Mouse (Mus musculus) c-Kit-positive CD71-negative TER-119-negative erythroid progenitor cells, embryonic 14.5 days (primary cell): Measurements from ENCODE around the gene Cys1.
A peak's percentile ranks its signal among the peaks of the same experiment; 100 is the strongest.
"Not testable (repeated sequence)": the region's sequence is repeated elsewhere in the genome, so short reads cannot be mapped to it uniquely, and the experiment has no call there.

Experiments
- DNase-seq: peaks from one replicate; pipeline ENCODE4 v3.0.0-alpha.2; 2013; ENCODE audit warnings: low read depth

Gene Cys1

GRCm38 (mm10) chr12:24681286-24682023, at the start of gene Cys1:
Cys1 (minus strand) TSS chr12:24681813.
- DNase-seq, result no peak

- DNase-seq, result no peak
These were observed 42.8 kb upstream of the Cys1 start for GRCm38 (mm10) chr12:24724369-24724768.

DNA sequence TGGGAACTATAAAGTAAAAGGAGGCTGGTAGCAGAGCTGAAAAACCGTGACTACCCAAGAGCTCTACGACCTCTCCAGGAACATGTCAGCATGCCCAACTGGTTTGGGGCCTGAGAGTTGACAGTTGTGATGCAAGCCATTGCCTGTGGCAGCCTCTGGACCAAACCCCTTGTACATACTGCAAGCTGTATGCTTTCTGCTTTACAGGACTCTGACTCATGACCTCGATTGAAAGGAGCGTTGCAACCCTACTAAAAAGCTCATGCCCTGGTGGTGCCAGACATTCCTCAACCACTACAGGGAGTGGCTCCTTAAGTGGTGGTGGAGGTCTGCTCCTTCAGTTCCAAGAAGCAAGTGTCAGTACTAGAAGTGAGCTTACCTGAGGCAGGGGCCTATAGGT, 42.2 kb upstream of the Cys1 start:
- DNase-seq, result no peak

GRCm38 (mm10) chr12:24723434-24723833, 41.8 kb upstream of the Cys1 start:
- no peak for DNase-seq

- no peak for DNase-seq
These were observed 35.2 kb upstream of the Cys1 start for GRCm38 (mm10) chr12:24716721-24717301.

DNA sequence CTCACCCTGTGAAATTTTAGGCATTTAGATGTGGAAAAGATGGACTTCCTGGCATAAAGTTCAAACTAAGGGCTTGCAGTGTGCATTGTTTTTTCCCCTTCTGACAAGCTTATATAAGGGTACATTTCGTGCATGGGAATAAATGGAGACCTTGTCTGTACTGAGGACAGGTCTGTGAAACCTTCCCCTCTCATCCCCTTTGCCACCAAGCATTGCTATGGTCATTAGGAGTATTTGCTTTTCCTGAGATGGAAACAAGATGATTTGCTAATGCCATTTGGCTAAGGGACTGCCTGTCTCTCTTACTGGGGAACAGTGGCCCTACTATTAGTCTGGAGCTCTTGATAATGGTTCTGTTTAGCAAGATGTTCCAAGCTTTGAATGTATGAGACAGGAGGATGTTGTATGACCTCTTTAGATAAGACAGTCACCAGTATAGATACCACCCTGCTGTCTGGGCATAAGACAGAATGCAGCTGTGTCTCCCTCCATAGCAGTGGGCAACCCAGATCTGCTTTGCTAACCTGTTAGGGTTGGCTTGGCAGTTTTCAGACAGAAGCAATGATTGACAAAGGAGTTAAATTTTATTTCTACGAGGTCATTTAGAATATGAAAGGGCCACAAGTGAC, 33.8 kb upstream of the Cys1 start:
- DNase-seq, result no peak

GRCm38 (mm10) chr12:24714579-24715255, 33.1 kb upstream of the Cys1 start:
- no peak for DNase-seq

DNA sequence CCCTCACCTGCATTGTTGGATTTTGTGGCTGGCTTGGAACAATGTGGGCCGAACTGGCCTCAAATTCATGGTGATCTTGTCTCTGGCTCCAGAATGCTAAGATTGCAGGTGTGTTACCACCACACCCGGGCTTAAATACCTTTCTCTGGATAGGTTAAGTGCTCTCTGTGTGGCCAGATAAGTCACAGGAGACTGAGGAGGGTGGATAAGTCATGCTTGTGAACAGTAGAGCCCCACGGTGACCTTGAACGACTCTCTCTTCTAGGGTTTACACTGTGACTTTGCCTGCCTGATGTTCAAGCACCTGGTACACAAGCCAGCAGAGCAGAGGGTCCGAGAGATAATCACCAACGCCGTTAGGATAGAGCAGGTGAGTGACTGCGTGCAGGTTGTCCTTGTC, 30.8 kb upstream of the Cys1 start:
- DNase-seq, result no peak

GRCm38 (mm10) chr12:24710672-24711071, 29.1 kb upstream of the Cys1 start:
- no peak for DNase-seq

DNA sequence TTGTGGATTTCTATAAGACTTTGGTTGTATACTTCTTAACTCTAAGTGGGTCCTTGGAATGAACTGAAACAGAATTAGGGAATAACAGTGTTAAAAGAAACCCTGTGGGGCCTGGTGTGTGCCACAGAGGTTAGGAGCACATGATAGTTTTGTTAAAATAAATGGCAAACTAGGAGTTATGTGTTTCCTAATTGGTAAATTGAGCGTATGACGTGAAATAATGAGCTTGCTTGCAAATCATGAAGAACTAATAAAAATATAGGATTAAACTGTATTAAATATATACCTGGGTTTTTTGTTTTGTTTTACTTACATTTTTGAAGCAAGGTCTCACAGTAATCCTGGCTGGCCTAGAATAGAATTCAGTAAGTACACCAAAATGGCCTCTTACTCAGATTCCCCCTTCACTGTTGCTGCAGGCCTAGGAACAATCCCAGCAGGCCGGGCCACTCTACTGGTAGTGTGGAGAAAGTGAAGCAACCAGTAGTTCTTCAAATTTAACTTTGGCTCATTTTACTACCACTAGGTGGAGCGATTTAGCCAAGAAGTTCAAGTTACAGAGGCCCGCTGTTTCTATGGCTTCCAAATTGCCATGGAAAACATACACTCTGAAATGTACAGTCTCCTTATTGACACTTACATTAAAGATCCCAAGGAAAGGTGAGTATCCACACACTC, 28.4 kb upstream of the Cys1 start:
- peak; percentile 85 for DNase-seq

DNA sequence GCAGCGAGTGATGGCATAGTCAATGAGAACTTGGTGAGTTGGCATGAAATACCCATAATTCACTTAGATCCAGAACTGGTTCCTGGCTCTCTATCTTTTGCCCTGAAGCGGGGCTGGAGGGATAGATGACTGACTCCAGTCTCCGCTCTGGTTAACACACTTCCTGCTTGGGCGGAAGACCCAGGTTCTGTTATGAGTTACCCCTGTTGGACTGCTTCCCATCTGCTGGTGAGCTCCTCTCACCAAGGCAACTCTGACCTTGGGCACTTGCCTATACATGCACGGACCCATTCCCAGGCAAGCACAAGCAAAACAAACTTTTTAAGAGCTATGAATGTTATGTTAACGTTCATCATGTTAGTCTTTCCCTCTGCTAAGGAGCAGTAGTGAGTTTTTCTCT, 27.8 kb upstream of the Cys1 start:
- no peak for DNase-seq

GRCm38 (mm10) chr12:24708824-24709218, 27.2 kb upstream of the Cys1 start:
- DNase-seq, result no peak

DNA sequence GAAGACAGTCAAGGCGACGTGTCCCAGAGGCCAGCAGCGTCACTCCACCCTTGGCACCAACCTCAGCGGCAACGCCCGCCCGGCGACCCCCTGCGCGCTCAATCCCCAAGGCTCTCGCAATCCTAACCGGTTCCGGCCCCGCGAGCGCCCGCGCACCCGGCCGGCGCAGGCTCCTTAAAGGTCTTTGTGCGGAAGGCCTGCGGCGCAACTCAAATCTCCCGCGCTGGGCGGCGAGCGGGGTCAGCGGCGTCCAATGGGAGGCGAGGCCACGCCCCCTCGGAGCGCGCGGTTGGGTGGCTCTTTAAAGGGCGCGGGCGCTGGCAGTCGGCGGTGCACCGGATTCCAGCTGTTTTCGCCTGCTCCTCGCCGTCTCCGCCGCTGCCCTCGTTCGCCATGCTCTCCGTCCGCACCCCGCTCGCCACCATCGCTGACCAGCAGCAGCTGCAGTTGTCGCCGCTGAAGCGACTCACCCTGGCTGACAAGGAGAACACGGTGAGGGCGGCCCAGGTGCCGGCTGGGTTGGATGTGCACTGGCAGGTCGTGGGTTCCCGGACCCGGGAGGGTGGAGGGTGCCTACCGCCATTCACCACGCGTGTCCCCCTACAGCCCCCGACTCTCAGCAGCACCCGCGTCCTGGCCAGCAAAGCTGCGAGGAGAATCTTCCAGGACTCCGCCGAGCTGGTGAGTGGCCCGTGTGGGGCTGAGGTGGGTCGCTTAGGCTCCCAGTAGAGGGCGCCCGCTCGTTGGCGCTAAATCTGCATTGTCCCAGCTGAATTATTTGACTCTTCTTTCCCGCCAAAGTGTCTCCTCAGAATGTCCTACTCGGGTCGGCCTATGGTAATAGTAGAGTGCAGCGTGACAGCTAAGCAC, 26.6 kb upstream of the Cys1 start, which contains the start of gene Rrm2:
Rrm2 (plus strand) TSS at position 288 of the 870 bp plus-strand sequence.
- peak; percentile 95 for DNase-seq

DNA sequence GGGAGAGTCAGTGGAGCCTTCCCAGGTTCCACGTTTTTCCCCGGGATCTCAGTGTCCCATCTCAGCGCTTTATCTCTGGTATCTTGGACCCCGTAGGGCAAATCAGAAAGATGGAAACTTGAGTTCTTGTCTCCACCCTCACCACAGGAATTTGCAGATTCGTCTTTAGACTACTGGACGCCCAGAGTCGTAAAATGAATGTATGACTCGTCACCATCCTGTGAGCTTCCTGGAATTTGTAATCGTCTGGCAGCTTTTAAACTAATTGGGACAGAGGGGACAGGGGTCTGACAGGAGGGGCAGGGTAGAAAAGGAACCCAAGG, 25.8 kb upstream of the Cys1 start:
- DNase-seq, result no peak

GRCm38 (mm10) chr12:24706764-24707479, 25.3 kb upstream of the Cys1 start:
- no peak for DNase-seq

DNA sequence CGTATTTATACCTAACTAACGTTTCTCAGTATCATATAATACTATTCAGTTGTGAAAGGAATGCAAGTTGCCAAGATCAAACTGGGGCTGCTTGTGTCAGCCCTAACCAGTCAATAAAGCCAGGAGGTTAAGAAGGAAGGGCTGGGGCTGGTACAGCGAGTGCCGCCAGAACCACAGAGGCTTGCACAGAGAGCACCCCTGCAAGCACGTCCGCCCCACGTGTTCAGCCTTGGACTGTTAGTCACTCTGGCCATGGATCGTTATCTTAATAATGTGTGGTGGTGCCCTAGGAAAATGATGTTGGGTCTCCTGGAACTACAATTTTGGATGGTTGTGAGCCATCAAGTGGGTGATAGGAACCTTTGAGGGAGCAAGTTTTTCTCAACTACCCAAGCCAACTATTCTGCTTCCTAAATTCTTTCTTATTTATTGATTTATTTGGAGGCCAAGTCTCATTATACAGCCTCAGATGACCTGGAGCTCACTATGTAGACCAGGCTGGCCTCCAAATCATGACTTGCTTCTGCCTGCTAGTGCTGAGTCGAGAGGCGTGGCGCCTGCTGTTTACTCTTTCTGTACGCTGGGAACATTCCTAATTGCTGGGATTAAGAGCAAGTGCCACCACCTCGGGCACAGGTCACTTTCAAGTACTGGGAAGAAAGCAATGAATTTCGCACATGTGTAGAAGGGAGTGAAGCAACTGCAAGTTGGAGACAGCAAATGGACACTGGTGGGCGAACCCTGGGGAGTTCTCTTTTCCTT, 24.1 kb upstream of the Cys1 start:
- no peak for DNase-seq

GRCm38 (mm10) chr12:24703013-24703412, 21.4 kb upstream of the Cys1 start:
- DNase-seq, result no peak

- DNase-seq, result not testable (repeated sequence)
These were observed 20.0 kb upstream of the Cys1 start for GRCm38 (mm10) chr12:24701621-24702020.

DNA sequence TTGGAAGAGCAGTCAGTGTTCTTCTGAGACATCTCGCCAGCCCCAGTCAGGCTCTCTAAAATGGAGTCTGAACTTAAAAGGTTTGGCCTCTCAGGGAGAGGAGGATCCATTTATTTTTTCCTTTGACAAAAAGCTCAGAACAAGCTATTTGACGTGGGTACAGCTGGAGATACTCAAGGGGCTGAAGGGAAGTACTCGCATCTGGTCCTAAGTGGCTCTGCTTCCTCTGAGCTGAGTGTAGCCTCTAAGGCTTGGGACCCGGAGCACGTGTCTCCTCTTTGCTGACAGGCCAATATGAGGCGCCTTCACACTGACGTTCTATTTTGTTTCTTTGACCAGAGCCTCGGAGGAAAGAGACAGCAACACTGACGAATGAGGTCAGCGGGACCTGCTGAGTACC, 18.0 kb upstream of the Cys1 start:
- no peak for DNase-seq

DNA sequence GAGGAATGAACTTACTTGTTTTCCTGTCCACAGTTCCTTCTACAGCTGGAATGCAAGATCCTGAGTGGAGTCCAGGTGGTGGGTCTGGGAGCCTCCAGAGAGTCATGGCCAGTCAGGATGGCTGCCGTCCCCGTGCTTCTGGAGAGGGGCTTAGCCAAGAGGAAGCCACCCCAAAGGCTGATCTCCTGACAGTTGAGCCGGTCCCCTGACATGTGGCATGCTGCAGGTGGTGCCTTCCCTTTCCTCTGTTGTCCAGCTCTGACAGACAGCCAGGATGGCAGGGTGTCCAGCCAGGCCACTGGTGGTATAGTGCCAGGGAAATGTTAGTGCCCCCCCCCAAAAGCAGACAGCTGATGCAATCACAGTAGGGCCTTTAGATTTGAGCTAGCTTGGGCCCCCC, 16.9 kb upstream of the Cys1 start:
- no peak for DNase-seq
